Mouse (Mus musculus): ENCODE data around the gene Wdr24.

Gene Wdr24

DNA sequence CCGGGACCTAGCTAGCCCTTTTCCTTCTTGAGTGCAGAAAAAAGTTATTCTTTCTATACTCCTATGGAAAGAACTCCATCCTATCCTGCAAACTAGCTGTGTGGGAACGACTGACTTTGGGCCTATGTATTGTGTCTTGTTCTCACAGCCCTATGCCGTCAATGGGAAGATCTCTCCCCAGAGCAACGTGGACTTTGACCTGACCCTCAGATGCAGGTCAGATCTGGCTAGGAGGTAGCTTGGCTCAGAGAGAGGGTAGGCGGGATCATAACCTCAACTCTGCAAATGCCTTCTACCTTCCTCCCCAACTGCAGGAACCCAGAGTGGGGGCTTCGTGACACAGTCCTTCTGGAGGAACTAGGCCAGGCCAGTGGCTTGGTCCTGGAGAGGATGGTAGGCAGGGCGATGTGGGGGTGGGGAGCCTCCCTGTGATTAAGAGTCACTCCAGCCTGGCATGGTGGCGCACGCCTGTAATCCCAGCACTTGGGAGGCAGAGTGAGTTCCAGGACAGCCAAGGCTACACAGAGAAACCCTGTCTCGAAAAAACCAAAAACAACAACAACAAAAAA is 53.0 kb downstream of the Wdr24 start:
- DNase-seq (ENCODE audit: low spot score in 2 of 2): no peak

- no peak for DNase-seq (ENCODE audit: low spot score in 2 of 2)
These were observed 53.6 kb downstream of the Wdr24 start for GRCm38 (mm10) chr17:25877025-25877424.

GRCm38 (mm10) chr17:25877741-25878610 is 54.5 kb downstream of the Wdr24 start:
- DNase-seq (ENCODE audit: low spot score in 2 of 2): peak in 1 of 2 experiments; percentile 64
